Mouse (Mus musculus): ENCODE measurements around the gene Pea15a. TPM values are rescaled to one million over a fixed set of nuclear protein-coding genes. Genes with fewer than 3 reads are reported as not detected.
"Not testable (repeated sequence)": the region's sequence is repeated elsewhere in the genome, so short reads cannot be mapped to it uniquely, and the experiment has no call there.

Gene Pea15a
- polyA plus RNA-seq (2015; fragmentation: Nextera tagmentation; extraction: Ambion mirVana) = 91.8 and 103 TPM in 2 replicates

- Histone ChIP-seq H3K4me3 (replicated peaks; ENCODE audit: low read depth, low read length) (peak within 1 kb of the TSS; percentile 60), H3K9me3 (replicated peaks; ENCODE audit: low read length) (no peaks in the 10 kb centered on the region), H3K36me3 (ENCODE audit: insufficient read depth, low read length) (no peaks in the 10 kb centered on the region), H3K27ac (peak within 1 kb of the TSS; percentile 88), H3K9ac (ENCODE audit: low read depth, low read length) (peak within 1 kb of the TSS; percentile 80), H3K4me2 (ENCODE audit: low read length) (peak within 1 kb of the TSS; percentile 80), H3K27me3 (ENCODE audit: insufficient read depth, low read length) (no peaks in the 10 kb centered on the region), H3K4me1 (replicated peaks; ENCODE audit: insufficient read depth, low read length) (peaks cover 47% of the 10 kb centered on the region)
- TF ChIP-seq CTCF (IDR thresholded peaks at IDR 0.05; ENCODE audit: low read depth) = no peak
- 0% methylated on average over 39 of the region's 40 CpGs for WGBS
- DNase-seq (ENCODE audit: low spot score) (peak; percentile 89), ATAC-seq (replicated peaks; ENCODE audit: low FRiP score, low read depth) (peak; percentile 55)
These were observed at the start of gene Pea15a for GRCm38 (mm10) chr1:172206141-172206917. Gene Pea15a, minus strand, starts transcription at chr1:172206804.

DNA sequence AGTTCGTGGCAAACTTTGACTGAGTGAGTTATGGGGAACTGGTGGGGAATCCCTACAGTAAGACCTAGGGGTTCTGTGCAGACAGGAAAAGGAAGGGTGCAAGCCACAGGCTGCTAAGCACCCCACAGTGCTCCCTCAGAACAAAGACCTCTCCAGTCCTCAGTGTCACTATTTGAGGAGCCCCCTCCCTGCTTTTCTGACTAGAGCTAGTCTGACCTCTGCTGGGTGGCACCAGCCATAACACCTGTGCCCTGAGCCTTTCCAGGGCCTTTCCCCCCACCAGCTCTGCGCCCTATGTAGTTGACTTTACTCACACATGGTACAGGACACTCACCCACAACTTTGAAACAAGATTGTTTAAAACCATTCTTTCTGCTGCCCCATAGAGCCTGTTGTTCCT, 41.1 kb upstream of the Pea15a start:
- peak; percentile 33; the same call in 1 of the 2 replicates for ATAC-seq (replicated peaks; ENCODE audit: low FRiP score, low read depth)
- DNase-seq (ENCODE audit: low spot score) = peak; percentile 71
- 45% methylated on average over 2 of the region's 2 CpGs for WGBS

GRCm38 (mm10) chr1:172247216-172247615, 40.6 kb upstream of the Pea15a start:
- WGBS = 67% methylated on average over 4 of the region's 4 CpGs
- Histone ChIP-seq H3K4me1 (replicated peaks; ENCODE audit: insufficient read depth, low read length) (0 out of 2 replicates have a peak, but pooled peaks cover 4% of the 10 kb centered on the region), H3K36me3 (ENCODE audit: insufficient read depth, low read length) (no peaks in the 10 kb centered on the region), H3K4me3 (replicated peaks; ENCODE audit: low read depth, low read length) (no peak overlapping the region), H3K9ac (ENCODE audit: low read depth, low read length) (no peak overlapping the region), H3K27me3 (ENCODE audit: insufficient read depth, low read length) (no peaks in the 10 kb centered on the region), H3K9me3 (replicated peaks; ENCODE audit: low read length) (no peaks in the 10 kb centered on the region), H3K27ac (no peak overlapping the region), H3K4me2 (ENCODE audit: low read length) (no peak overlapping the region)
- DNase-seq (ENCODE audit: low spot score) = no peak
- no peak for ATAC-seq (replicated peaks; ENCODE audit: low FRiP score, low read depth)
- no peak for TF ChIP-seq CTCF (IDR thresholded peaks at IDR 0.05; ENCODE audit: low read depth)

More for the DNA sequence above, 41.1 kb upstream of the Pea15a start:
- Histone ChIP-seq H3K4me2 (ENCODE audit: low read length) (no peak overlapping the region), H3K4me3 (replicated peaks; ENCODE audit: low read depth, low read length) (no peak overlapping the region), H3K27me3 (ENCODE audit: insufficient read depth, low read length) (no peaks in the 10 kb centered on the region), H3K4me1 (replicated peaks; ENCODE audit: insufficient read depth, low read length) (0 out of 2 replicates have a peak, but pooled peaks cover 4% of the 10 kb centered on the region), H3K9me3 (replicated peaks; ENCODE audit: low read length) (no peaks in the 10 kb centered on the region), H3K27ac (no peak overlapping the region), H3K9ac (ENCODE audit: low read depth, low read length) (no peak overlapping the region), H3K36me3 (ENCODE audit: insufficient read depth, low read length) (no peaks in the 10 kb centered on the region)
- peak; percentile 71 for TF ChIP-seq CTCF (IDR thresholded peaks at IDR 0.05; ENCODE audit: low read depth)

DNA sequence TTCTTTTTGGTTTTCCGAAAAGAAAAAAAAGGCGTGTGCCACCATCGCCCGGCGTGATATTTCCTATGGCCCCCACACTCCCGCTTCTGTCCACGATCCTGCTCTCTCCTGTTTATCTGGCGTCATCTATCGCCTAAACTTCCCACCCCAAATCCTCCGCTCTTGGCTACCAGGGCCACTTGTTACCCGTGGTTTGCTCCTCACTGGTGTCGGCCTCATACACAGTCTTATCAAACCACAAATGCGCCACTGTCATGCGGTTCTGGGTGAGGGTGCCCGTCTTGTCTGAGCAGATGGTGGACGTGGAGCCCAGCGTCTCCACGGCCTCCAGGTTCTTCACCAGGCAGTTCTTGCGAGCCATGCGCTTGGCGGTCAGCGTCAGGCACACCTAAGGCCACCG, 38.0 kb upstream of the Pea15a start:
- ATAC-seq (replicated peaks; ENCODE audit: low FRiP score, low read depth); H3K27ac ChIP-seq; H3K36me3 ChIP-seq (ENCODE audit: insufficient read depth, low read length); H3K9me3 ChIP-seq (replicated peaks; ENCODE audit: low read length); DNase-seq (ENCODE audit: low spot score); H3K4me3 ChIP-seq (replicated peaks; ENCODE audit: low read depth, low read length); H3K9ac ChIP-seq (ENCODE audit: low read depth, low read length); H3K27me3 ChIP-seq (ENCODE audit: insufficient read depth, low read length); H3K4me2 ChIP-seq (ENCODE audit: low read length); H3K4me1 ChIP-seq (replicated peaks; ENCODE audit: insufficient read depth, low read length): not testable (repeated sequence)
- WGBS = 50% methylated on average over 23 of the region's 23 CpGs

DNA sequence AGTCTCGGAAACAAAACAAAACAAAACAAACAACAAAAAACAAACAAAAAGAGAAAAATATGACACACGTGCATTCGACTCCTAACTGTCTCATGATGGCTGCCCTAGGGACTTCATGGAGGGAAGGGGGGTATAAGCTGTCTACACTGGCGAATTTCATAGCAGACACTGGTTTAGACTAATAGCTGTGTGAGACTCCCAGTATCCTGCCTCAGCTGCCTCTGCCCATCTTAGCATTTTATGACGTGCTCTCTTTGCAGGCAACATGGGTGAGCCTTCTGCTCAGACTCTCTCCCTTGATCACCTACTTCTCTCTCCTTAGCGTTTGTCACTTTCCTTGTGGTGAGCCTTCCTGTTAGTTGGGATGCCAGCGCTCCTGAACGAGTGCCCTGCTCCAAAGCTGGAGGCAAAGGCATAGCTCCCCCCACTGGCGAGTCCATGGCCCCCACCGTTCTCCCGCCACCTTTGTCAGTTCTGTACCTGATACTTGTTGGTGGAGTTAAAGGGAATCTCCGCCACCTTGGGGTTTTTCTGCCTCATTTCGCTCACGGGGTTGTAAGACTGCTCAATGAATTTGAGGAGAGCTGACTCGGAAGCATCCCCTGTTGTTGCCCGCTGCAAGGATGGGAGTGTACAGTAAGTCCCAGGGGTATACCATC, 37.1 kb upstream of the Pea15a start:
- H3K9ac ChIP-seq (ENCODE audit: low read depth, low read length) = no peak overlapping the region
- H3K4me3 ChIP-seq (replicated peaks; ENCODE audit: low read depth, low read length) = no peak overlapping the region
- no peak for DNase-seq (ENCODE audit: low spot score)
- peaks cover 8% of the 10 kb centered on the region; the same call in 1 of the 2 replicates for H3K4me1 ChIP-seq (replicated peaks; ENCODE audit: insufficient read depth, low read length)
- no peaks in the 10 kb centered on the region for H3K36me3 ChIP-seq (ENCODE audit: insufficient read depth, low read length)
- H3K27me3 ChIP-seq (ENCODE audit: insufficient read depth, low read length) = no peaks in the 10 kb centered on the region
- no peaks in the 10 kb centered on the region for H3K9me3 ChIP-seq (replicated peaks; ENCODE audit: low read length)
- WGBS = 35% methylated on average over 16 of the region's 16 CpGs
- ATAC-seq (replicated peaks; ENCODE audit: low FRiP score, low read depth) = no peak
- H3K4me2 ChIP-seq (ENCODE audit: low read length) = no peak overlapping the region
- peak; percentile 53 for TF ChIP-seq CTCF (IDR thresholded peaks at IDR 0.05; ENCODE audit: low read depth)
- H3K27ac ChIP-seq = no peak overlapping the region

GRCm38 (mm10) chr1:172242401-172242800, 35.8 kb upstream of the Pea15a start:
- ATAC-seq (replicated peaks; ENCODE audit: low FRiP score, low read depth) (peak; percentile 91), DNase-seq (ENCODE audit: low spot score) (peak; percentile 53)
- Histone ChIP-seq H3K4me1 (replicated peaks; ENCODE audit: insufficient read depth, low read length) (peaks cover 8% of the 10 kb centered on the region; the same call in 1 of the 2 replicates), H3K4me2 (ENCODE audit: low read length) (no peak overlapping the region), H3K27me3 (ENCODE audit: insufficient read depth, low read length) (no peaks in the 10 kb centered on the region), H3K9me3 (replicated peaks; ENCODE audit: low read length) (no peaks in the 10 kb centered on the region), H3K4me3 (replicated peaks; ENCODE audit: low read depth, low read length) (no peak overlapping the region), H3K27ac (peak overlapping the region; percentile 71), H3K9ac (ENCODE audit: low read depth, low read length) (no peak overlapping the region), H3K36me3 (ENCODE audit: insufficient read depth, low read length) (no peaks in the 10 kb centered on the region)
- TF ChIP-seq CTCF (IDR thresholded peaks at IDR 0.05; ENCODE audit: low read depth) = no peak
- 48% methylated on average over 2 of the region's 2 CpGs for WGBS
